Mouse (Mus musculus) lung, postnatal 25 days (tissue): Measurements from ENCODE around the gene Nxnl1.

Source experiments
- DNase-seq: peaks from one replicate; pipeline ENCODE4 v3.0.0; 2022; ENCODE audit warnings: low spot score

Nxnl1 gene

DNA sequence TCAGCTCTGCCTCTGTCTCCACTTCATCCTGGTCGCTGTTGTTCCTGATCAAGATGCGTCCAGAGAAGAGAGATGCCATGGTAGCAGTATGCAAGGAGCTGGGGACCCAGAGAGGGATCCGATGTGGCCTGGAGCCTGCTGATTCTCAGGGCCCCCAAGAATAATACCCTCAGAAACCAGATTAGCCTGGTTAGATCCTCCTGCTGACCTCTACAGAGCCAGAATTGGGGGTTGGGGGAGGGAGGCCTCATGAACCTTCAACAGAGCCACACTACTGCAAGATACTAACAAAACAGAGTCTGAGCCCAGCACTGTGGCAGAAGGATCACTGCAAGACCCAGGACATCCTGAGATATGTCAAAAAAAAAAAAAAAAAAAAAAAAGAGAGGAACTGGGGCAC, at the start of gene Nxnl1:
TSS of gene Nxnl1 (minus strand) at position 101 of the 400 bp plus-strand sequence.
- no peak for DNase-seq

DNA sequence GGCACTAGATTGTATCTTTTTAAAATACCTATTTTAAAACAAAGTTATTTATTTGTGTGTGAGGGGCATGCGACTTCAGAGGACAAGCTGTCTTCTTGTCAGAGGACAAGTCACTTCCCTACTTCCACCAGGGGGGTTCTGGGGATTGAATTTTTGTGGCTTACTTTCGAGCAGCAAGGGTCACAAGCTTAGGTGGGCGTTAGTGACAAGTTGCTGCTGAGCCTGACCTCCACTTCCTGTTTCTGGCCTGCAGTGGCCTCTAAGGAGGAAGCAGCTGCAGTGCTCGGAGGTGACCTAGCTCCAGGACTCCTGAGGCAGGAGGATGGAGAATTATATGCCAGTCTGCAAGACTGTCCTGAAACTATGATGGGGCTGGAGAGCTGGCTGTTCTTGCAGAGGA, 47.0 kb upstream of the Nxnl1 start:
- peak; percentile 43 for DNase-seq

DNA sequence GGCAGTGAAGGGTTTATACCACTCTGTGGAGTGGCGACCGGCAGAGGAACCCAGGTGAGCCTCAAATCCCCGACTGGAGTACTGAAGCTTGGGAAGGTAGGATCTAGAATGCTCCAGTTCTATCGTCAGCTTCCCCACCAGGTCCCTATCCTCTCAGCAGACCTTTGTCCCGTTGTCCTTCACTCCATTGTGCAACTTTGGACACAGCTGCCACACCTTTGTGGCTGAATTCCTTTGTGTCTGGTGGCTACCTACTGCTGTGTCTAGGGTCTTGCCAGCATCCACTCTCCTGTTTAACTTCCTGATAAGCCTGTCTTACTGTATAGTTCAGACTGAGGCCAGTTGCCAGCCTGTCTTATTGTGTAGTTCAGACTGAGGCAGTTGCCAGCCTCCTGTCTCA, 45.7 kb upstream of the Nxnl1 start:
- DNase-seq, result no peak

DNA sequence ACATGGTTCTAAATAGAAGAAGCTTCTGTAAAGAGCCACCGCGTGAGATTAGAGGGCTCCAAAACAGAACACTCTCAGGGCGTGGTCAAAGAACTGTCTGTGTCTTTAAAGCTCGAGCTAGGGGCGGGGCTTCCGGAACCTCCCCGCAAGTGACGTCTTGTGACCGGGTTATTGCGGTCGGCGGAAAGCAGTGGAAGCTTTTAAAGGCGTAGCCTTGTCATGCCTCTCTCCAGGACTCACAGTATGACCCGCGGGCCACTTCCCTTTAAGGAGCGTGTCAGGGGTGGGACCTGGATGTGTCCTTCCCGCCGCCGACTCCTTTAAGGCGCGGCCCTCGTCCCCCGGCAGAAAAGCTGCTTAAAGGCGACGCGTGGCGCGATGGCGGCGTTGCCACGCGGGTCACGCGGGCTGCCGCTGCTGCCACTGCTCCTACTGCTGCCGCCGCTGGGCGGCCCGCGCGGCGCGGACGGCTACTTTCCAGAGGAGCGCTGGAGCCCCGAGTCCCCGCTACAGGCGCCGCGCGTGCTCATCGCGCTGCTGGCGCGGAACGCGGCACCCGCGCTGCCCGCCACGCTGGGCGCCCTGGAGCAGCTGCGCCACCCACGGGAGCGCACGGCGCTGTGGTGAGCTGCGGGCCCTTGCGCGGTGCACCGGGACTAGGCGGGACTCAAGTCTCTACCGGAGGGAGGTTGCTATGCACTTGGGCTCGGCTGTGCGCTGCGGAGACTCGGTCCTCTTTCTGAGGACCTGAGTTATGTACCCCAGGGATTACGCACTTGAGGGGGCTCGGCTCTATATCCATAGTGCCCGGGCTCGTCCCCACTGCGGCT, 44.6 kb upstream of the Nxnl1 start, which contains the start of gene Colgalt1:
TSS of gene Colgalt1 (plus strand) at position 177 of the 830 bp plus-strand sequence.
- DNase-seq, result peak; percentile 99

DNA sequence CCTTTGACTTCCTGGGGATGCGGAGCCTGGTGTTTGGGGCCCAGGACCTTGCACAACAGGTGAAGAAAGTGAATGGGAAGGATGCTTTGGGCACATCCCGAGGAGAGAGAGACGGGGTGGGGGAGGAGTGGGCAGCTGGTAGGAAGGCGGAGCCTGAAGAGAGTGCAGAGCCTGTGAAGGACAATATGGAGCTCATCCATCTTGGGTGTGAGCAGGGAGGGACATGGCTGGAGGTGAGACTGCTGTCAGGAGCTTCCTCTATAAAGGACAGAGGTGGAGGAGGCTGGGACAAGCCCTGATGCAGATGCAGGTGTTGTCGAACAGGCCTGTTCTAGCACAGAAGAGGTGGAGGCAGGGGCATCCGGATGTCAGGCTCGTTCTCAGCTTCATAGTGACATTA, 37.6 kb upstream of the Nxnl1 start:
- DNase-seq, result no peak

DNA sequence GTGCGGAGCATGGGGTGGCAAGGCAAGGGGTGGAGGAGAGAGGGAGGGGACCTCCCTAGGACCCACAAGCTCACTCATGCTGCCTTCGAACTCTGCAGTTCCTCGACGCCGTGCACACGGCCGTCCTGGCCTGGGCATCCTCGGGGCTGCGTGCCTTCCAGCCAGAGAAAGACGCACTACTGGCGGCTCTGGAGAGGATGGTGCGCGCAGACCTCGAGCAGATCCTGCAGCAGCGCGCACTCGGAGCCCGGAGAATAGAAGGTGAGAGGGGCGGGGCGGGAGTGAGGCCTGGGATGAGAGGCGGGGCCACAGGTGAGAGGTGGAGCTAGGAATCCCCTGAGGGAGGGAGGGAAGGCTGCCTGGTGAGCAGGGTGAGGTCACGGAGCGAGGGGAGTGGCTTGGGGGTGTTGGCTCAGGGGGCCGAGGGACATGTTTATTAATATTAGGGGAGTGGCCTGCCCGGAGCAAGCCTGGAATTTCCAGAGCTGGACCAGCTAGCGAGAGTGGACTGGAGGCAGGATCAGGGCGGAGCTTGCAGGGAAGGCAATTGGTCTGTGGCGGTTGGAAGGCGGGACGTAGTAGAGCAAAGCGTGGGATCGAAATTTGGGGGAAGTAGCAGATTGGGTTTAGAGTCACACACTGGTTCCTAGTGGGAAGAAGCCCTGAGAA, 36.4 kb upstream of the Nxnl1 start:
- DNase-seq, result peak; percentile 92

DNA sequence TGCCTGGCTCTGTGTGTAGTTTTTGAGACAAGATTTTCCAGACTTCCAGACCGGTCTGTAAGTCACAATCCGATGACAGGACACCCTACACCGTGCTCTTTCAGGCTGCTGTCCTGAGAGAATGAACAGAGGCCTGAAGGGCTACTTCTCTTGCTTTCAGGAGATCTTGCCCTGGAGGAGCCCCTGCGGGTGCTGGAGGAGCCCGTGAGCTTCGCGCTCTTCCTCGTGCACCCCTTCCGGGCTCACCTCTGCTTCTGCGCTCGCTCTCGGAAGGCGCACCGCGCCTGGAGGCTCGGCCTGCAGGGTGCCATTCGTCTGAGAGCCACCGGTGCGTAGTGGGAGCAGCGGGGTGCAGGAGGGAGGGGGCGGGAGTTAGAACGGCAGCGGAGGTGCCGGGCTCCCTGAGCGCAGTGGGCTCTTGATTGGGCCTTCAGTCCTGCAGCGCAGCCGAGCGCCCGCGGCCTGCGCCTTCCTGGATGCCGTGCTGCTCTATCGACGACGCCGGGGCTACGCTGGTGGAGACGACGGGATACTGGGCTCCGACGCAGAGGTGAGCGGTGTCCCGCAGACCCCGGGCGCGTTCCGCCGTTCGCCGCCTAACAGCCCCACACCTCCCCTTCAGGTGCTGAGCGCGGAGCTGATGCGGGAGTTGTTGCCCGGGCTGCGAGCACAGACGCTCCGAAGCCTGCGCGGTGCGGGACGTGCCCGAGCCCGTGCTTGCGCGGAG, 35.7 kb upstream of the Nxnl1 start:
- DNase-seq, result no peak

DNA sequence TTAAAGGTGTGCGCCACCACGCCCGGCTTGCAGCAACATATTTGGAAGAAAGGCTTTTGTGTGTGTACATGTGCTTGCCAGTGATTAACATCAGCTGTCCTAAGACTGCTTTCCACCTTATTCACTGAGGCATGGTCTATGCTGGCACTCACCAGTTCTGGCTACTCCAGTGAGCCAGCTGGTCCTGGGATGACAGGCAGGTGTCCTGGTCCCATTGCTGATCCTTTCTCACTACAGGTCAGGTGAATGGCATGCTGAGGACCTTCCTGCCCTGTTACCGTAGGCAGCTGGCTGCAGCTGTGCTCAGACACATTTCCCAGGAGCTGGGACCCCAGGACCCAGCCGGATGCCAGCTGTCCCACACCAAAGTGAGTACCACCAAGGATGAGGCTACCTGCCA, 32.4 kb upstream of the Nxnl1 start:
- no peak for DNase-seq

DNA sequence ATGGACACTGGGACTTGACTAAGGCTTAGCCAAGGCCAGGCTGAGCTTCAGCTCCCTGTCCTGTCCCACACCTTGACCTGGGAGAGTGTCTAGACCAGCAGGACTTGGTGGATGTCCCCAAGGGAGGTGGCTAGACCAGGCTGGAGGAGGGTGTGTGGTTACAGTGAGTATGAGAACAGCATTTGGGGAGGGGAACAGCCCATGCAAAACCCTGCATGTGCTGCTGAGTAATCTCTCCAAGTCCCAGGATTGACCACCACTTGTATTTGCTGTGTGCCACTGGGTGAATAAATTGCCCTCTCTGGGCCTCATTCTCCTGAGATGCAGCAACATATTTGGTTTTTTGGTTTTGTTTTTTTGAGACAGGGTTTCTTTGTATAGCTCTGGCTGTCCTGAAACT, 32.0 kb upstream of the Nxnl1 start:
- DNase-seq, result no peak

DNA sequence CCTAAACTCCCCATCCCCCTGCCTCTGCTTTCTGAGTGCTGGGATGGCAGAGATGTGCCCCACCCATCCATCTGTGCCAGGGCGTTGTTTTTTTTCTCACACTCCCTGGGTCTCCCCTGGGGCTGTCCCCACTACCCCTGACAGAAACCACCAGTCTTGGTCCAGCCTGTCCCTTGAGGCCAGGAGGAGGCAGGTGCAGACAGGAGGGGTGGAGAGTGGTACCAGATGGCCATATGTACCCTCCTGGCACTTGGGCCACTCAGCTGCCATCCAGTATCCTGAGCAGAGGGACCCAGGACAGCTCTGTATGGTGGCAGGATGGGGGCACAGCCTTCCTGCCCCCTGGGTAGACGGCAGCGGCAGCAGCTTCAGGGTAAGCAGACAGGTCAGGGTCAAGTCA, 31.1 kb upstream of the Nxnl1 start, which contains the start of gene Fam129c:
TSS of gene Fam129c (plus strand) at position 198 of the 400 bp plus-strand sequence.
- no peak for DNase-seq

DNA sequence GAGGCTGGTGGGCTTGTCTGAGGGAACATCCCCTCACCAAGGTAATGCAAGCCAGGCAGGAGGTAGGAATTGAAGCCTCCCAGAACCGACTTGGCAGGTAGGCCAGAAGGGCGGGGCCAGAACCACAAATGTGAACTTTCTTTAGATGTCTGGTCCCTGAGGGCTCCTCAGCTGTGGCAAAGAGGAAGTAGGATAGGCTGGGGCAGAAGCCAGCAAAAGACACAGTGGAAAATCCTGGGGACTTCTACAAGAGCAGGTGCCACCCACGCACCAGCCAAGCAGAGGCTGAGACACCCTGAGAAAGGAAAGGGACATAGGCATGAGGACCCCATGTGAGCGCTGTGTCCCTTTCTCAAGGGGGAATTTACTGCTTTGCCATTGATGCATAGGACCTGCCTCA, 30.4 kb upstream of the Nxnl1 start:
- peak; percentile 28 for DNase-seq

DNA sequence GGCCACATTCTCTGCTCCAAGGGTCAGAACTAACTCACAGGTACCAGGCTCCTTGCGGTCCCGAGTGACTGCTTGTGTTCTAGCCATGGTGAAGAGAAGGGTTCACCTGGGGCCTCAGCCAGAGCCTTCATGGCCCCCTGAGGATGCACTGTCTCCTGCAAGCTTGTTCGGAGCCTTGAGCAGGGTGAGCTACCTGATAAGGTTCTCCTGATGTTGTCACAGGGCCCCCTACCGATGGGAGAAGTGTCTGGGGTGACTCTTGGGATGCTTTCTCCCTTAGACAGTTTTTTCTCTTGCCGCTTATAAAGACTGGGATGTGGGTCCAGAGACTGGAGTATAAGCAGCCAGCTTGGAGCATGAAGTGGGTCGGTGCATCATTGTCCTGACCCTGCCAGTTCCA, 30.0 kb upstream of the Nxnl1 start:
- no peak for DNase-seq

DNA sequence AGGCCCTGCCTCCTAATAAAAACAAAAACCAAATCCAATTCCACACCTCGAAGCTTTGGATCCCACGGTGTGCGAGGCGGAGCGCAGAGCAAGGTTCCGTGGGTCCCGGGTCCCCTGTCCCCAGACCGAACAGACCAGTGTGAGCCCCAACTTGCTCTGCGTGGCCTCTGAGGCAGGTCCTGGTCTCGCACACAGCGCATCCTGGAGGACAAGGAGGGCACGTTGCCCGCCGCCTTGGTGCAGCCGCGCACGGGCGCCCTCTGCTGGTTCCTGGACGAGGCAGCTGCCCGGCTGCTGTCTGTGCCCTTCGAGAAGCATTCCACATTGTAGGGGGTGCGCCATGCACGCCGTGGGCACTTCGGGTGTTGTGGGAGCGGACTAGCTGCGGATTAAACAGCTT, 29.5 kb upstream of the Nxnl1 start:
- peak; percentile 86 for DNase-seq

DNA sequence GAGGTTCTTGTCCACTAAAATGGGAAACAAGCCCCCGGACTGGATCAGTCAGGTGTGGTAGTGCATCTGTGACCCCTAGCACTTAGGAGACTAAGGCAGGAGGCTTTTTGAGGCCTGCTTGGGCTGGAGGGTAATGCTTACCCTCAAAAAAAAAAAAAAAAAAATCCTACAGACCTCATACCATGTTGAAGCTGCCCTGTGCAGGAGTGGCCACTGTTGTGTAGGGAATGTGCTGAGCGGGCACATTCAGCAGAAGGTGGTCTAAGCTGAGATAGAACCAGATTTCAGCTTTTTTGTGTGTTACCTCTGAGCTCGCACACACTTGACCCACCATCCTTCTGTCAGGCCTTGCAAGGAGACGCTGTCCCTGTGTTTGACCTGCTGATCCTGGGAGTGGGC, 27.9 kb upstream of the Nxnl1 start:
- DNase-seq, result no peak

DNA sequence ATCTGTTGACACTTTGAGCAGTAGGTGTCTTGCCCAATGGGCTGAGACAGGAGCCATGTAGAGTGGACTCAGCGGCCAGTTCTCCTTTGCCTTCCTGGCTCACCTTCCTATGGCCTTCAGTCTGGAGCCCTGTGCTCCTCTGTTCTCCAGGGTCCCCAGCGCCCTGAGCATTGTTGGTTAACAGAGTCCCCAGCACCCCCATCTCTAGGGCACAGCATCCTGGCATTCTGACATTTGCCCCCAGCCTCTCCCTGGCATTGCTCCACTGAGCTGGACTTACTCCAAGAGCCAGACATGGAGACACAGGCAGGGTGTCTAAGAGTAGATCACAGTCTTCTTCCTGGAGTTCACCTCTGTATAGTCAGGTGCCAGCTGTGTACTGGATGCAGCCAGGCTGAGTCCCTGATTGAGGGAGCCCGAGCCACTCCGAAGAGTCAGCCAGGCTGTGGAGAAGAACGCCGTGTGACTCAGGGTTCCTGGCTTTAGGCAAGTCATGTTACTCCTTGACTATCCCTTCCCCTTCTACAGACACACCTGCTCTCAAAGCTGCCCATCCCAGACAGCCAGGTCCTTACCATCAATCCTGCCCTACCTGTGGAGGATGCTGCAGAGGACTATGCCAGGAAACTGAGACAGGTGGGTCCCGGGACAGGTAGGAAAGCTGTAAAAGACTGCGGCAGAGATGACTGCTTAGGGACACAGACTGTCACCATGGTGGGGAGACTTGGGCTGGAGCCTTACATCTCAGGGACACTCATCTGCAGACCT, 27.3 kb upstream of the Nxnl1 start:
- DNase-seq, result no peak

DNA sequence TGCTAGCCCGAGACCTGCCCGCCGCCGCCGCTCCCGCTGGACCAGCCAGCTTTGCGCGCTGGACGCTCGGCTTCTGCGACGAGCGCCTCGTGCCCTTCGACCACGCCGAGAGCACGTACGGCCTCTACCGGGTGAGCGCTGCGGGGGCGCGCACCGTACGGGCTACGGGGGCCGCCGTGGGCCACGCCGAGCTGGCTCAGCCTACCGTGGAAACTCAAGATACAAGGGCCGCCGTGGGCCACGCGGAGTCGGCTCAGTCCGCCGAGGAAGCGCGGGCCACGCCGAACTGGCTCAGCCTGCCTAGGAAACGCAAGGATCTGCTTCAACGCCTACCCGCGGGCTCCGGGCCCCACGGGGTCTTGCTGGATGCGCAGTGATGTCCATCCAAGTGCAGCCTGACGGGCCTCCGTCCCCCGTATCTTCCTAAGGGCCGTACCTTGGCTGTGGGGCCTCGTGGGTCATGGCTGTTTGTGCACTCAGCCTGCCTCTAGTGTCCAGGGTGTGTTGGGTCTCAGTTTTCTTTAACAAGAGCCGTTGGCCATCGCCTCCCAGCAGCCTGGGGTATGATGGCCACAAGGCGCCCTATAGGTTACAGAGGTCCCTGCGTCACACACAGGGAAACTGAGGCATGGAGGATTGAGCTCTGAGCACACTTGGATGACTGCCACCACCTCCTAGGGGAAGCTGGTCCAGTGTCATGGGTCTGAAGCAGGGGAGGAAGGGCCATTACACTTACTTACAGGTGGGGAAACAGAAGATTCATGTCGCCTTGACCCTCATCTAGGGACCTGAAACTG, 26.2 kb upstream of the Nxnl1 start:
- peak; percentile 70 for DNase-seq

DNA sequence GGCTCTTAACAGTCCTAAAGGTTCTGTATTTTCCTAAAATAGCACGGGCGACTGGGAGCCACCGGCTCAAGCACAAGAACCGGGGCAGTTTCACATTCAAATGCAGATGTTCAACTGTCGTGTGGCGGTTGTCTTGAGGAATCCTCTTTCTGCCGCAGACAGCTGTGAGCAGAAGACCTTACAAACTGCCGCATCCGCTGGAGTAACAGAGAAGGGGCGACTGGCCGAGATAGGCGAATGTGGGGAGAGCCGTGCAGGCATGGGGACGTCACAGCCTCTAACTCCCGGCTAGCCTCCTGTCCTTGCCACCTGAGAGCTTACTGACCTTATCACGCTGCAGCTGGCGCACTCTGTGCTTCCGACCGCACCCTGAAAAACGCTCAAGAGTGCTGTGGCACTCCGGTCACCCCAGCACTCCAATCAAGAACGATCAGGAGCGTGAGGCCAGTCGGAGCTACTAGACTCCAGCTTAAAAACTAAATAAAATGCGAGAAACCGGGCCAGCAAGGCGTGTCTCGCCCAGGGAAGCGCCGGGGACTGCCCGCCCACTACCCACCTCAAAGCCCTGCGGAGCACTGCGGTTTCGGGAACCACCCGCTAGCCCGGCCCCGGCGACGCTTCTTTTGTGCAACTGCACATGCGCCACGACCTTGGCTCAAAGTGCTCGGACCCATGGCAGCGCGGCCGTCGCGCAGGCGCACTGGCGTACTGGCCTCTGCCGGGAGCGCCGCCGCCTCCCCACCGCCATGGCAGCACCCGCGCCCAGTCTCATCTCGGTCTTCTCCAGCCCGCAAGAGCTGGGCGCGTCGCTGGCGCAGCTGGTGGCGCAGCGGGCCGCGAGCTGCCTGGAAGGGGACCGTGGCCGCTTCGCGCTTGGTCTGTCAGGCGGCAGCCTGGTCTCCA, 25.3 kb upstream of the Nxnl1 start, which contains the start of gene Pgls:
TSS of gene Pgls (plus strand) at position 706 of the 903 bp plus-strand sequence.
- peak; percentile 96 for DNase-seq

DNA sequence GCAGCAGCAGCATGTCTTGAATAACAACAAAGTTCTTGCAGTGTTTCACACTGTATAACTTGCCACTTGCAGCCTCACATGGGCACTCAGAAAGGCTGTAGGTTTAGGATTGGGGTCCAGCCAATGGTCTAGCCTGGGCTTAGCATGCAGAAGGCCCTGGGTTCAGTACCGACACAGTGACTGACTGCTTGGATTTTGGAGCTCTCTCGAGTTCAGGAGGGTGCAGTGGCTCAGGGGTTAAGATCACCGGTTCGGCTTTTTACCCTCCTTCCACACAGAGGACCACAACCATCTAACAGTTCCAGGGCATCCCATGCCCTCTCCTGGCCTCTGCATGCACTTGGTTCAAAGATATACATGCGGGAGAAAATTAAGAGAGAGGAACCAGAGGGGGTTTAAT, 24.6 kb upstream of the Nxnl1 start:
- no peak for DNase-seq

DNA sequence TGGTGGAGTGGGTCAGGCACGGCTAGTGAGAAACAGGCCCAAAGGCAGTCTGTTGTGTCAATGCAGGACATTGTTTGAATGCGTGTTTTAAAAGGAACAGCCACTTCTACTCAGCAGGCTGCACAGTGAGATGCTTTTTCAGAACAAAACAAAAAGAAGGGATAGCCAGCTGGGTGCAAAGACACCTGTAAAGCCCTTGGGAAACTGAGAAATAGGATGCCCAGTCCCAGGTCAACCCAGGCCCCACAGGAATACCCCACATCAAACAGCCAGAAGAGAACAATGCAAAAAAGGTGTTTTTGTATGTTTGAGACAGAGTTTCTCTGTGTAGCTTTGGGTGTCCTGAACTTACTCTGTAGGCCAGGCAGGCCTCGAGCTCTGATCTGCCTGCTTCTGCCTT, 22.4 kb upstream of the Nxnl1 start:
- DNase-seq, result no peak

DNA sequence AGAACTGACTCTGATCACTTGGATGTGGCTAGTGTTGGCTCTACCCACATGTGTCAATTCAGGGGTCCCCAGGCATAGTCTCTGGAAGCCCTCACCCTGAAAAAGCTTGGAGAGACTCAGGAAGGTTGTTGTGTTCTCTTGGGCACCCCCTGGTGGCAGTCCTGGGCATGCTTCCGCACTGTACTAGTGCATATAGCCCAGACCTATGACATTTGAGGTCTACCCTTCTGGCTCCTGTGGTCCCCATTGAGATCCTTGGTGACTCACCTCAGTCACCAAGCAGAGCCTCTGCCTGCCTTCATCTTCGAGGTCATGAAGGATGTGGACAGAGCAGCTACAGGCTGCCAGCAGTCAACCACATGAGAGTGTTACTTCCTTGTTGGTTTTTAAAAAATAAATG, 20.5 kb upstream of the Nxnl1 start:
- no peak for DNase-seq
